Mouse (Mus musculus) left cerebral cortex, postnatal 10 days (tissue): Measurements from ENCODE around the gene Olfr1198. TPM values are rescaled to one million over a fixed set of nuclear protein-coding genes. Genes with fewer than 3 reads are reported as not detected.

Experiments used
- DNase-seq, 2 experiments: peaks; one replicate each; pipeline ENCODE4 v3.0.0; 2021 to 2022; ENCODE audit warnings: low spot score in 2 of 2, mixed read lengths in 1 of 2; ENCODE audit errors: extremely low spot score in 1 of 2
- intact Hi-C: fragments of 180-260 bp; cut with DNase I; formaldehyde crosslinking; loops from one replicate; pipeline ENCODE4 v1.15.1; 2025
- total RNA-seq, 2 experiments: library from RNA; stranded (reverse); gene quantifications; 2 replicates each; pipeline ENCODE4 v1.2.3; 2021

Gene Olfr1198
- total RNA-seq: not detected

DNA sequence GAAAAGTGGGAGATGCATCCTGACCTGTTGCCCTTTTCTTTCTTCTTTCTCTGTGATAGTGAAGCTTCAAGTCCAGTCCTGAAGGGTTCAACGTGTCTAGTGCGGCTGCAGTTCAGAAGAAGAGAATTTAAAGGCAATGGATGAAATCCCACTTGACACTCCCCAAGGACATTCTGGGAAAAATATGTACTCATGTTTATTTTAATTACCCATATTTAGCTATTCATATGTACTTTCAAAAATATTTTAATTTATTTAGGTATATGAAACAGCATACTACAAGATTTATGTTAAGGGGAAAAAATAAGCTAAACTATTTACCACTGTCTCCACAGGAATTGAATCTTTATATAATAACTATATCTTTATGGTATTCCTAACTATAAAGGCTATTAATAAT is at the start of gene Olfr1198:
Olfr1198 (minus strand) TSS at position 101 of the 400 bp plus-strand sequence.
- intact Hi-C loops: no loop called here
- no peak for DNase-seq

- no peak for DNase-seq
- intact Hi-C loops: no loop called here
These were observed 41.6 kb upstream of the Olfr1198 start, which contains the start of gene Olfr1201 for GRCm38 (mm10) chr2:88792736-88793135. Gene Olfr1201, plus strand, starts transcription at chr2:88793036.

- DNase-seq: no peak
- intact Hi-C loops: no loop called here
These were observed 19.2 kb upstream of the Olfr1198 start, which contains the start of gene Olfr1200 for GRCm38 (mm10) chr2:88770388-88770787. Gene Olfr1200, minus strand, starts transcription at chr2:88770488.

DNA sequence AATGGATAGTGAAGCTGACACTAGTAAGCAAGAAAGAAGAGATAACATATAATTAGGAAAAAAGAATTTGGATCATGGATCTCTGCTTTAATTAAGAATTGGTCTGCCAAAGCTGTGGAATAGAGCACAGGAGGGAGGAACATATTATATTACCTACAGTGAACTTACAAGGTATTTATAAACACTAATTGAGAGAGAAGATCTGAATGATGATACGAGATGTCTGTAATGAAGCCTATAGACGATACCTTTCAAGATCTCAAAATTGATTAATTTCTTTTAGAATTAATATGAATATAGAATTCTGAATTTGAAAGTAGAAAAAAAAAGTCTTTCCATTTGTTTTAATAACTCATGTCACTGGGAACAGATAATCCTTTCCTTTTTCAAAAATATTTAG is 9.2 kb upstream of the Olfr1198 start, which contains the start of gene Olfr1199:
Olfr1199 (minus strand) TSS at position 101 of the 400 bp plus-strand sequence.
- intact Hi-C loops: no loop called here
- DNase-seq: no peak

GRCm38 (mm10) chr2:88743379-88743778 is 7.8 kb downstream of the Olfr1198 start:
- DNase-seq: no peak
- intact Hi-C loops: no loop called here

DNA sequence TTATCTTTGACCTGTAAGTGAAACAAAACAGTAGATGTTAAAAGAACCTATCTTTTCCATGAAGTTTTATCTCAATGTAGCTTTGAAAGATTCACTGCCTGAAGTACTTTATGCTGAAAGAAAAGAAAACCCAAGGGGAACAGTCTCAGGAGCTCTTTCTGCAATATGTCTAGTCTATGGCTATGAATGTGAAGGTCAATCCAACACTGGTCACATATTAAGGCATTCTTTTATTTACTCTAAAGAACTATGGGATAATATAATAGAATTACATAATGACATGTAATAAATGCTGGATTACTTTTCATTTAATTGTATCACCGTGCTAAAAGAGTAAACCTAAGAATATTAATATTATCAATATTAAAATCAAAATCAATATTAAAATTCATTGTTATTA is 18.9 kb downstream of the Olfr1198 start, which contains the start of gene Olfr1197:
Olfr1197 (minus strand) TSS at position 101 of the 400 bp plus-strand sequence.
- no peak for DNase-seq
- intact Hi-C loops: no loop called here

DNA sequence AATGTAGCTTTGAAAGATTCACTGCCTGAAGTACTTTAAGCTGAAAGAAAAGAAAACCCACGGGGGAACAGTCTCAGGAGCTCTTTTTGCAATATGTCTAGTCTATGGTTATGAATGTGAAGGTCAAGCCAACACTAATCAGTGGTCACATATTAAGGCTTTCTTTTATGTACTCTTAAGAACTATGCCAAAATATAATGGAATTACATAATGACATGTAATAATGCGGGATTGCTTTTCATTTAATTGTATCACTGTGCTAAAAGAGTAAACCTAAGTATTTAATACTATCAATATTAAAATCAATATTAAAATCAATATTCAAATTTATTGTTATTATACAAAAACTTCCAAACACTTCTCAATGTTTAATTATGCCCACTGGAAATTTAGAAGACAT is 46.7 kb downstream of the Olfr1198 start, which contains the start of gene Olfr1196:
Olfr1196 (minus strand) TSS at position 101 of the 400 bp plus-strand sequence.
- DNase-seq: no peak

More for the DNA sequence above, 46.7 kb downstream of the Olfr1198 start, which contains the start of gene Olfr1196:
- intact Hi-C loops: no loop called here

Other genes with a start within 250 kb of the Olfr1198 start
- not detected for gene Olfr1186, start 232.8 kb downstream of the Olfr1198 start, total RNA-seq
- not detected for gene Olfr1188, start 194.4 kb downstream of the Olfr1198 start, total RNA-seq
- not detected for gene Olfr1189, start 164.9 kb downstream of the Olfr1198 start, total RNA-seq
- gene Olfr1191-ps1, start 110.8 kb downstream of the Olfr1198 start, total RNA-seq: under 1 TPM in 1 of 2 experiments, not detected in 1; 0.06 TPM
- gene Olfr1192-ps1, start 102.9 kb downstream of the Olfr1198 start, total RNA-seq: not detected
- not detected for gene Olfr1193, start 75.7 kb downstream of the Olfr1198 start, total RNA-seq
- not detected for gene Olfr1195, start 62.2 kb downstream of the Olfr1198 start, total RNA-seq
- not detected for gene Olfr1196, start 46.8 kb downstream of the Olfr1198 start, total RNA-seq
- gene Olfr1197, start 19.0 kb downstream of the Olfr1198 start, total RNA-seq: not detected
- not detected for gene Olfr1199, start 9.1 kb upstream of the Olfr1198 start, total RNA-seq
- gene Olfr1200, start 19.1 kb upstream of the Olfr1198 start, total RNA-seq: not detected
- not detected for gene Olfr1201, start 41.7 kb upstream of the Olfr1198 start, total RNA-seq
- gene Olfr1202, start 63.1 kb upstream of the Olfr1198 start, total RNA-seq: not detected
- not detected for gene Olfr1205, start 78.4 kb upstream of the Olfr1198 start, total RNA-seq
- gene Olfr1204, start 97.9 kb upstream of the Olfr1198 start, total RNA-seq: not detected
- not detected for gene Olfr1206, start 111.9 kb upstream of the Olfr1198 start, total RNA-seq
- gene Olfr1208, start 150.9 kb upstream of the Olfr1198 start, total RNA-seq: not detected
- not detected for gene Olfr1209, start 163.8 kb upstream of the Olfr1198 start, total RNA-seq
- not detected for gene Olfr1211, start 186.7 kb upstream of the Olfr1198 start, total RNA-seq
- gene Olfr1212, start 202.6 kb upstream of the Olfr1198 start, total RNA-seq: not detected
- not detected for gene Gm13762, start 228.9 kb upstream of the Olfr1198 start, total RNA-seq
- not detected for gene Olfr1214, start 241.3 kb upstream of the Olfr1198 start, total RNA-seq